Mouse (Mus musculus) lung, postnatal 0 days (tissue): Measurements from ENCODE around the gene Dscaml1. TPM values are rescaled to one million over a fixed set of nuclear protein-coding genes. Genes with fewer than 3 reads are reported as not detected.

Source experiments
- ATAC-seq: fragments of 200-750 bp; cut with Nextera tagmentation; 2 replicates; pipeline ENCODE4 v1.8.0; 2017; ENCODE audit warnings: moderate library complexity
- DNase-seq: peaks from one replicate; pipeline ENCODE4 v3.0.0-alpha.2; 2016; ENCODE audit warnings: low spot score
- H3K27ac ChIP-seq: fragments of 300-500 bp; sonication (generic); 2 replicates; pipeline ENCODE4 v1.5.1; 2014; ENCODE audit warnings: antibody characterized with exemption, mild to moderate bottlenecking, low read length, mixed read lengths
- H3K27me3 ChIP-seq: fragments of 300-500 bp; sonication (generic); replicated peaks from 2 replicates; pipeline ENCODE4 v1.6.1; 2014; ENCODE audit warnings: low read length, mixed read lengths; ENCODE audit not compliant: insufficient read depth
- H3K36me3 ChIP-seq: fragments of 300-500 bp; sonication (generic); 2 replicates; pipeline ENCODE4 v1.6.1; 2014; ENCODE audit warnings: low read length, mixed read lengths; ENCODE audit not compliant: insufficient read depth
- H3K4me1 ChIP-seq: fragments of 300-500 bp; sonication (generic); 2 replicates; pipeline ENCODE4 v1.6.1; 2014; ENCODE audit warnings: antibody characterized with exemption, low read depth, low read length, mixed read lengths; ENCODE audit not compliant: insufficient read depth
- H3K4me2 ChIP-seq: fragments of 300-500 bp; sonication (generic); replicated peaks from 2 replicates; pipeline ENCODE4 v1.6.1; 2014; ENCODE audit warnings: low read depth, mild to moderate bottlenecking, low read length, moderate library complexity, mixed read lengths
- H3K4me3 ChIP-seq: fragments of 300-500 bp; sonication (generic); 2 replicates; pipeline ENCODE4 v1.5.1; 2014; ENCODE audit warnings: low read depth, low read length
- H3K9ac ChIP-seq: fragments of 300-500 bp; sonication (generic); replicated peaks from 2 replicates; pipeline ENCODE4 v1.6.1; 2014; ENCODE audit warnings: low read depth, mild to moderate bottlenecking
- H3K9me3 ChIP-seq: fragments of 300-500 bp; sonication (generic); 2 replicates; pipeline ENCODE4 v1.6.1; 2016; ENCODE audit warnings: low read length, mixed read lengths
- CTCF ChIP-seq: IDR thresholded peaks from 2 replicates; pipeline ENCODE4 v1.5.1; 2016; ENCODE audit warnings: antibody characterized with exemption, mild to moderate bottlenecking
- EP300 ChIP-seq: IDR thresholded peaks from 2 replicates; pipeline ENCODE4 v1.6.1; 2016; ENCODE audit warnings: antibody characterized with exemption, mild to moderate bottlenecking, control low read depth
- WGBS: fragments of 180-500 bp; shearing (Covaris S2); extraction: QIAGEN DNeasy Blood & Tissue Kit; methylation state at CpG from one replicate; pipeline ENCODE4 v1.1.7; 2014; 5-methylcytosine and 5-hydroxymethylcytosine counted together
- polyA plus RNA-seq: library from polyadenylated mRNA; unstranded; fragments of >200 nt; fragmentation: Nextera tagmentation; extraction: Ambion mirVana; gene quantifications from 2 replicates; pipeline ENCODE4 v1.2.1, GENCODE M21; 2015

Gene Dscaml1
- polyA plus RNA-seq, 1 experiment from 2014 or later = 0.16 TPM

DNA sequence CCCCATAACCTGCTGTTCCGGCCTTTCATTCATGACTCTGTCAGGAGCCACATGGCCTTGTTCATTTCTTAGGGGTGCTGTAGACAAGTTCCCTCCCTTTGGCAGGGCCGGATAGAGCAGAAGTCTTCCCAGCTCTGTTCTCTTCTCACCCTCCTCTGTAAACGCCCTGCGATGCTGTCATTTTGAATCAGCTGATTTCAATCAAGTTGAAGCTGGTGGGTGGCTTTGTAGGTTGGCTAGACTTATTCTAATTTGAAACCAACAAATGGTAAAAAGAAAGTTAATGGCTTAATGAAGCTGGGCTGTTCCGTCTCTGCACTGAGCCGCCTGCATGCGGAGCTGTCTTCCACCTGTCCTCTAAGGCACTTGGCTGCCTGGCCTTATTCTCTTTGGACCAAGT lies 161.3 kb downstream of the Dscaml1 start:
- H3K4me2 ChIP-seq = no peak overlapping the region
- no peak for TF ChIP-seq EP300
- TF ChIP-seq CTCF = no peak
- WGBS = 88% methylated on average over 7 of the region's 7 CpGs
- H3K27ac ChIP-seq = no peak overlapping the region
- no peak for DNase-seq
- no peaks in the 10 kb centered on the region for H3K27me3 ChIP-seq
- H3K9me3 ChIP-seq = no peaks in the 10 kb centered on the region
- no peaks in the 10 kb centered on the region for H3K36me3 ChIP-seq
- ATAC-seq = no peak
- no peak overlapping the region for H3K4me3 ChIP-seq
- no peak overlapping the region for H3K9ac ChIP-seq
- no peaks in the 10 kb centered on the region for H3K4me1 ChIP-seq

DNA sequence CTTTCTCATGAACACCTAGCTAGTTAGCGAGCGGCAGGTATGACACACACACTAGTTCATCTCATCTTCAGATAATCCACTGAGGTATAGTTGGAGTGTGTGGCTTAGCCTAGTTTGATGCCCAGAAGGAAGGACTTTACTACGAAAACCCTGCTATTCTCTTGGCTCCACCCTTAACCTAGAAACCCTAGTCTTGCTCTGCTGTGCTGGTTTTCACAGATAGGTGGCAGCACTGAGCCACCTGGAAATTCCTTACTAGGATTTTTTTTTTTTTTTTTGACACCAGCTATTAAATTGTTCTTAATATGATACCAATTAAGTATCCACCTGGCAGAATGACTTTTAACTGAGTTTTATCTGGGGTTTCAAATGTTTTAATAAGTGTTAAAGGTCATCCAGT lies 163.4 kb downstream of the Dscaml1 start:
- Histone ChIP-seq H3K9me3 (no peaks in the 10 kb centered on the region), H3K36me3 (no peaks in the 10 kb centered on the region), H3K4me1 (no peaks in the 10 kb centered on the region), H3K4me3 (no peak overlapping the region), H3K27ac (no peak overlapping the region), H3K4me2 (no peak overlapping the region), H3K27me3 (no peaks in the 10 kb centered on the region), H3K9ac (no peak overlapping the region)
- WGBS = 59% methylated on average over 3 of the region's 3 CpGs
- DNase-seq = peak; percentile 51
- TF ChIP-seq EP300 (no peak), CTCF (peak; percentile 81)
- ATAC-seq = no peak

DNA sequence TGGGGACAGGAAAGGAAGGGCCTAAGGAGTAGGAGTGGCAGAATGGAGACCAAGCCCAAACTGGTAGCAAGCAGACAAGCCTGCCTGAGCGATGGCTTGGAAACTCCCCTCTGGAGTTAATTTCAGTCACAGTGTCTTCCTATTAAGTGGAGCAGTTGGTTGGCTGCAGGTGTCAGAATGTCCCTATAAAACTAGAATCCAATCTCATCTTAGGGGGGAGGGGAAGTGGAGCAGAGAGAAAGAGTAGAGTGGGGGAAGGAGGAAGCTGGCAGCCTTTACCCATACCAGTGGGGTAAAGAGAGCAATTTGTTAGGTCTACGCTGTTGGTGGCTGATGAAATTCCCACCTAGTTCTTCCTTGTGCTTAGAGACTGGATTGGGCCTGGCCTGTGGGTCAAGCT lies 164.6 kb downstream of the Dscaml1 start:
- H3K4me3 ChIP-seq = no peak overlapping the region
- no peaks in the 10 kb centered on the region for H3K27me3 ChIP-seq
- 82% methylated on average over 2 of the region's 2 CpGs for WGBS
- H3K36me3 ChIP-seq = no peaks in the 10 kb centered on the region
- no peak overlapping the region for H3K9ac ChIP-seq
- DNase-seq = no peak
- H3K9me3 ChIP-seq = no peaks in the 10 kb centered on the region
- no peak for TF ChIP-seq EP300
- TF ChIP-seq CTCF = no peak
- no peak overlapping the region for H3K27ac ChIP-seq
- ATAC-seq = no peak
- H3K4me1 ChIP-seq = no peaks in the 10 kb centered on the region
- no peak overlapping the region for H3K4me2 ChIP-seq

DNA sequence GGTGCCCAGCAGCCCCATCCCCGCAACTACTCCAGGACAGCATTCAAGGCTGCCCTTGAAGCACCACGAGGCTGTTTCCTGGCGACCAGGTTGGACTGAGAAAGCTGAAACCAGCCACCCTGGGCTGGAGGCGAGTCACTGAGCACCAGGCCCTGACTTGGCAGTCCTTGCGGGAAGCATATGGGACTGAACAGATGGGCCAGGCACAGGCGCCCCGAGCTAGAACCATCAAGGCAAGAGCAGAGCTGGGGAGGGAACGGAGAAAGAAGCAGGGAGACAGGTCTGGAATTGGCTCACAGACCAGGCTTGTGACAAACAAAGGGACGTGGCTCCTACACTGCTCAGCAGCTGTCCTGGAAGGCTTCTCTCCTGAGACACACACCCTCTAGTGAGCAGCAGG lies 165.9 kb downstream of the Dscaml1 start:
- Histone ChIP-seq H3K4me3 (no peak overlapping the region), H3K27me3 (no peaks in the 10 kb centered on the region), H3K9me3 (no peaks in the 10 kb centered on the region), H3K36me3 (no peaks in the 10 kb centered on the region), H3K27ac (no peak overlapping the region), H3K4me2 (no peak overlapping the region), H3K9ac (no peak overlapping the region), H3K4me1 (no peaks in the 10 kb centered on the region)
- DNase-seq = no peak
- TF ChIP-seq EP300 (no peak), CTCF (no peak)
- WGBS = 75% methylated on average over 9 of the region's 9 CpGs
- no peak for ATAC-seq

DNA sequence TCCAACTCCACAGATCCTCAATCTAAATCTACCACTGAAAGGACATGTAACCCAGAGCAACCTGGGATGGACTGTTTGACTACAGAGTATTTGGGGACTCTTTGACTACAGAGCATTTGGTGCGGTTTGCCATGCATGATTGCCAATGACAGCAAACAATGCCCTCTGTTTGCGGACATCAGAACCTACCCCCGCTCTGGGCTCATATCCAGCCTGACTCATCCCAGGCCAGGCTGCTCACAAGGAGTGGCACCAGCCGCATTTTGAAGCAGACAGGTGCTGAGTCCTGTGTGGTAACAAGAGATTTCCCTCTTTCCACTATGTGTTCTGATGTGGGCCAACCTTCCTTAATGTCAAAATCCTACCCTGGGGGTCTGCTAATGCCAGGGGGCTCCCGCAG lies 171.7 kb downstream of the Dscaml1 start:
- Histone ChIP-seq H3K4me2 (no peak overlapping the region), H3K27me3 (no peaks in the 10 kb centered on the region), H3K4me3 (no peak overlapping the region), H3K36me3 (no peaks in the 10 kb centered on the region), H3K9me3 (no peaks in the 10 kb centered on the region), H3K27ac (no peak overlapping the region), H3K4me1 (no peaks in the 10 kb centered on the region), H3K9ac (no peak overlapping the region)
- ATAC-seq (no peak), DNase-seq (no peak)
- WGBS = 75% methylated on average over 5 of the region's 5 CpGs
- TF ChIP-seq CTCF = no peak
- TF ChIP-seq EP300 = no peak

DNA sequence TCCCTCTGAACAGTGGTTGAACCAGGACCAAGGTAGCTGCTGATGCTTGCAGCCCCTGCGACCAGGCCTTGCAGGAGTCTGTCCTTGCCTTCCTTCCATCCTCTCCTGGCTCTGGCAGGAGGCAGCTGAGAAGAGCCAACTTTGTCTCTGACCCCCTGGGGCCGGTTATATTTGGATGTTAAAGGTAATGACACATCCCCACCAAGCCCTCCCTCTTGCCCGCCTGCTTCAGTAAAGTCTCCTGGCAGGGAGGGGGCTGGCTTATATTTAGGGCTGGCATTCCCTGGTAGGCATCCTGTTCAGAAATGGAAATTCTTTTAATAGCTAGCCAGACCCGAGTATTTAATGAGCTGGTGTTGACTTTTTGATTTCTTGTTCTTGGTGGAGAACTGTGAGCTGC lies 172.9 kb downstream of the Dscaml1 start:
- H3K36me3 ChIP-seq = no peaks in the 10 kb centered on the region
- H3K4me1 ChIP-seq = no peaks in the 10 kb centered on the region
- 48% methylated on average over 4 of the region's 4 CpGs for WGBS
- no peak for DNase-seq
- no peaks in the 10 kb centered on the region for H3K9me3 ChIP-seq
- no peak for ATAC-seq
- no peak for TF ChIP-seq EP300
- TF ChIP-seq CTCF = no peak
- H3K27ac ChIP-seq = no peak overlapping the region
- H3K4me2 ChIP-seq = no peak overlapping the region
- H3K9ac ChIP-seq = no peak overlapping the region
- no peak overlapping the region for H3K4me3 ChIP-seq
- H3K27me3 ChIP-seq = no peaks in the 10 kb centered on the region

DNA sequence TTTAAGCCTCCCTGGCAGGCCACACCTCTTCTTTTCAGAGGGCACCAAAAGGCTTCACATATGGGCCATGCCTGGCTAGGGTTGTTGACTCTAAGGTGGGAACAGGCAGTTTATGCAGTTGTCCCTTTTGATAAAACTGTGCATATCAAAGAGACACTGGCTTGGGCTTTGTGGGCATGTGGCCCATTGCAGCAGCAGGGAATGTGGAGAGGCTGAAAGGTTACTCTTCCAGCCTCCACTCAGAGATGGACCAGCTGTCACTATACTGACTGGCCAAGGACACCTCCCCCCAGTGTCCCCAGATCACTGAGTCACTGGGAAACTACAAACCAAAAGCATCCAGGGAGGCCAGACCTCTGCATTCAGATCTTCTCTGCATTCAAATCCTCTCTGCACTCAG lies 180.9 kb downstream of the Dscaml1 start:
- Histone ChIP-seq H3K27me3 (no peaks in the 10 kb centered on the region), H3K4me1 (no peaks in the 10 kb centered on the region), H3K9me3 (no peaks in the 10 kb centered on the region), H3K36me3 (no peaks in the 10 kb centered on the region), H3K9ac (no peak overlapping the region), H3K4me3 (no peak overlapping the region), H3K4me2 (no peak overlapping the region), H3K27ac (no peak overlapping the region)
- TF ChIP-seq EP300 (no peak), CTCF (no peak)
- no peak for DNase-seq
- no peak for ATAC-seq
